Mouse (Mus musculus): ENCODE results near the gene Hmgcl. TPM values are rescaled to one million over a fixed set of nuclear protein-coding genes. Genes with fewer than 3 reads are reported as not detected.

Hmgcl gene
- polyA plus RNA-seq, 1 experiment from 2014 or later, result 89.8 TPM

GRCm38 (mm10) chr4:135949475-135949874 is 3.2 kb downstream of the Hmgcl start:
- Histone ChIP-seq H3K9ac (no peak overlapping the region), H3K27ac (no peak overlapping the region), H3K36me3 (peaks cover 28% of the 10 kb centered on the region), H3K4me2 (replicated peaks) (no peak overlapping the region), H3K9me3 (0 out of 2 replicates have a peak, but pooled peaks cover 3% of the 10 kb centered on the region), H3K4me3 (no peak overlapping the region), H3K4me1 (peaks cover 18% of the 10 kb centered on the region; the same call in 1 of the 2 replicates), H3K27me3 (no peaks in the 10 kb centered on the region)
- WGBS, result 86% methylated on average over 10 of the region's 10 CpGs
- no peak for ATAC-seq (ENCODE audit: low FRiP score, low read depth)

GRCm38 (mm10) chr4:135949911-135950310 is 3.7 kb downstream of the Hmgcl start:
- no peak overlapping the region for H3K4me3 ChIP-seq
- WGBS, result 68% methylated on average over 6 of the region's 6 CpGs
- peaks cover 31% of the 10 kb centered on the region for H3K36me3 ChIP-seq
- H3K4me2 ChIP-seq (replicated peaks), result no peak overlapping the region
- no peak overlapping the region for H3K9ac ChIP-seq
- H3K9me3 ChIP-seq, result 0 out of 2 replicates have a peak, but pooled peaks cover 3% of the 10 kb centered on the region
- no peak overlapping the region for H3K27ac ChIP-seq
- no peaks in the 10 kb centered on the region for H3K27me3 ChIP-seq
- ATAC-seq (ENCODE audit: low FRiP score, low read depth), result no peak
- H3K4me1 ChIP-seq, result peaks cover 18% of the 10 kb centered on the region; the same call in 1 of the 2 replicates

GRCm38 (mm10) chr4:135950365-135950764 is 4.1 kb downstream of the Hmgcl start:
- ATAC-seq (ENCODE audit: low FRiP score, low read depth), result no peak
- Histone ChIP-seq H3K4me3 (no peak overlapping the region), H3K4me2 (replicated peaks) (no peak overlapping the region), H3K27me3 (no peaks in the 10 kb centered on the region), H3K27ac (no peak overlapping the region), H3K4me1 (peaks cover 18% of the 10 kb centered on the region; the same call in 1 of the 2 replicates), H3K36me3 (peaks cover 36% of the 10 kb centered on the region), H3K9ac (no peak overlapping the region), H3K9me3 (0 out of 2 replicates have a peak, but pooled peaks cover 3% of the 10 kb centered on the region)
- WGBS, result 88% methylated on average over 6 of the region's 6 CpGs

GRCm38 (mm10) chr4:135951505-135951904 is 5.3 kb downstream of the Hmgcl start:
- Histone ChIP-seq H3K9ac (no peak overlapping the region), H3K36me3 (peaks cover 45% of the 10 kb centered on the region), H3K4me3 (no peak overlapping the region), H3K27ac (no peak overlapping the region), H3K4me1 (peaks cover 14% of the 10 kb centered on the region; the same call in 1 of the 2 replicates), H3K27me3 (no peaks in the 10 kb centered on the region), H3K9me3 (0 out of 2 replicates have a peak, but pooled peaks cover 3% of the 10 kb centered on the region), H3K4me2 (replicated peaks) (no peak overlapping the region)
- no peak for ATAC-seq (ENCODE audit: low FRiP score, low read depth)
- WGBS, result 94% methylated on average over 3 of the region's 3 CpGs

- Histone ChIP-seq H3K9ac (no peak overlapping the region), H3K36me3 (peaks cover 57% of the 10 kb centered on the region), H3K27me3 (no peaks in the 10 kb centered on the region), H3K4me3 (no peak overlapping the region), H3K9me3 (0 out of 2 replicates have a peak, but pooled peaks cover 3% of the 10 kb centered on the region), H3K4me2 (replicated peaks) (no peak overlapping the region), H3K4me1 (peaks cover 2% of the 10 kb centered on the region; the same call in 1 of the 2 replicates), H3K27ac (no peak overlapping the region)
- no peak for ATAC-seq (ENCODE audit: low FRiP score, low read depth)
- WGBS, result 87% methylated on average over 3 of the region's 3 CpGs
Measured at GRCm38 (mm10) chr4:135953179-135953578, 6.9 kb downstream of the Hmgcl start.

- peak; percentile 54; the same call in 1 of the 2 replicates for ATAC-seq (ENCODE audit: low FRiP score, low read depth)
- Histone ChIP-seq H3K27ac (no peak overlapping the region), H3K4me1 (no peaks in the 10 kb centered on the region), H3K36me3 (peaks cover 68% of the 10 kb centered on the region), H3K27me3 (no peaks in the 10 kb centered on the region), H3K4me3 (no peak overlapping the region), H3K9me3 (0 out of 2 replicates have a peak, but pooled peaks cover 3% of the 10 kb centered on the region), H3K4me2 (replicated peaks) (no peak overlapping the region), H3K9ac (no peak overlapping the region)
- WGBS, result 8% methylated on average over 2 of the region's 2 CpGs
Measured at GRCm38 (mm10) chr4:135954241-135954640, 8.0 kb downstream of the Hmgcl start.

- WGBS, result 86% methylated on average over 9 of the region's 9 CpGs
- peaks cover 82% of the 10 kb centered on the region for H3K36me3 ChIP-seq
Measured at GRCm38 (mm10) chr4:135955886-135956285, 9.6 kb downstream of the Hmgcl start.

GRCm38 (mm10) chr4:135958354-135958753 is 12.1 kb downstream of the Hmgcl start:
- Histone ChIP-seq H3K27ac (no peak overlapping the region), H3K4me3 (no peak overlapping the region), H3K36me3 (peaks cover 74% of the 10 kb centered on the region), H3K4me2 (replicated peaks) (no peak overlapping the region), H3K27me3 (no peaks in the 10 kb centered on the region), H3K4me1 (peaks cover 10% of the 10 kb centered on the region), H3K9me3 (no peaks in the 10 kb centered on the region), H3K9ac (no peak overlapping the region)
- no peak for ATAC-seq (ENCODE audit: low FRiP score, low read depth)
- WGBS, result 67% methylated on average over 8 of the region's 8 CpGs

More at GRCm38 (mm10) chr4:135955886-135956285, 9.6 kb downstream of the Hmgcl start:
- no peak overlapping the region for H3K9ac ChIP-seq
- no peak overlapping the region for H3K4me2 ChIP-seq (replicated peaks)
- 0 out of 2 replicates have a peak, but pooled peaks cover 3% of the 10 kb centered on the region for H3K9me3 ChIP-seq
- H3K4me1 ChIP-seq, result no peaks in the 10 kb centered on the region
- no peak overlapping the region for H3K4me3 ChIP-seq
- no peak overlapping the region for H3K27ac ChIP-seq
- no peak for ATAC-seq (ENCODE audit: low FRiP score, low read depth)
- no peaks in the 10 kb centered on the region for H3K27me3 ChIP-seq

GRCm38 (mm10) chr4:135960717-135961116 is 14.5 kb downstream of the Hmgcl start:
- H3K36me3 ChIP-seq, result peaks cover 64% of the 10 kb centered on the region
- H3K27ac ChIP-seq, result no peak overlapping the region
- peaks cover 23% of the 10 kb centered on the region for H3K4me1 ChIP-seq
- no peak overlapping the region for H3K9ac ChIP-seq
- no peaks in the 10 kb centered on the region for H3K27me3 ChIP-seq
- H3K4me2 ChIP-seq (replicated peaks), result no peak overlapping the region
- H3K9me3 ChIP-seq, result no peaks in the 10 kb centered on the region
- WGBS, result 20% methylated on average over 5 of the region's 5 CpGs
- no peak for ATAC-seq (ENCODE audit: low FRiP score, low read depth)
- no peak overlapping the region for H3K4me3 ChIP-seq

GRCm38 (mm10) chr4:135961709-135962108 is 15.5 kb downstream of the Hmgcl start:
- 88% methylated on average over 5 of the region's 5 CpGs for WGBS
- Histone ChIP-seq H3K9me3 (no peaks in the 10 kb centered on the region), H3K4me1 (peaks cover 23% of the 10 kb centered on the region), H3K27me3 (no peaks in the 10 kb centered on the region), H3K4me2 (replicated peaks) (no peak overlapping the region), H3K4me3 (no peak overlapping the region), H3K36me3 (peaks cover 66% of the 10 kb centered on the region), H3K9ac (no peak overlapping the region), H3K27ac (no peak overlapping the region)
- no peak for ATAC-seq (ENCODE audit: low FRiP score, low read depth)

- Histone ChIP-seq H3K4me3 (no peak overlapping the region; the same call in 1 of the 2 replicates), H3K4me2 (replicated peaks) (no peak overlapping the region), H3K9ac (no peak overlapping the region), H3K36me3 (peaks cover 70% of the 10 kb centered on the region), H3K4me1 (peaks cover 23% of the 10 kb centered on the region), H3K27ac (no peak overlapping the region), H3K9me3 (no peaks in the 10 kb centered on the region), H3K27me3 (no peaks in the 10 kb centered on the region)
- WGBS, result 88% methylated on average over 7 of the region's 7 CpGs
- no peak for ATAC-seq (ENCODE audit: low FRiP score, low read depth)
Measured at GRCm38 (mm10) chr4:135962198-135962597, 15.9 kb downstream of the Hmgcl start.

- H3K27me3 ChIP-seq, result no peaks in the 10 kb centered on the region
- H3K36me3 ChIP-seq, result peaks cover 71% of the 10 kb centered on the region
- H3K4me3 ChIP-seq, result peak overlapping the region; percentile 76
- peaks cover 23% of the 10 kb centered on the region for H3K4me1 ChIP-seq
- peak overlapping the region; percentile 84 for H3K9ac ChIP-seq
- H3K4me2 ChIP-seq (replicated peaks), result peak overlapping the region; percentile 97
- no peaks in the 10 kb centered on the region for H3K9me3 ChIP-seq
- H3K27ac ChIP-seq, result peak overlapping the region; percentile 90
- WGBS, result 8% methylated on average over 15 of the region's 15 CpGs
- ATAC-seq (ENCODE audit: low FRiP score, low read depth), result peak; percentile 6; the same call in 1 of the 2 replicates
Measured at GRCm38 (mm10) chr4:135962946-135963345, 16.7 kb downstream of the Hmgcl start.

Data from limb, embryonic 13.5 days (tissue).